Mouse (Mus musculus): Measurements from ENCODE around the gene Bak1.

DNA sequence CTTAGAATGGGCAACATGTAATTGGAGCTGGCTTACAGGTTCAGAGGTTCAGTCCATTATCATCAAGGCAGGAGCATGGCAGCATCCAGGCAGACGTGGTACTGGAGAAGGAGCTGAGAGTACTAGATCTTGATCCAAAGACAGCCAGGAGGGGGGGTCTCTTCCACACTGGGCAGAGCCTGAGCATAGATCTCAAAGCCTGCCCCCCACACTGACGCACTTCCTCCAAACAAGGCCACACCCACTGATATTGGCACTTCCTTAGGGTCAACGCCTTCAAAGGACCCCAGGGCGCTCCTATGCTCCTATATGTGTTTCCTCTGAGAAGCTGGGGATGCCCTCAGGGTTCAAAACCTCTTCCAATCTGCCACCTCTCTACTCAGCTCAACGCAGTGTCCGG, 33.8 kb downstream of the Bak1 start:
- TF ChIP-seq CTCF (conservative IDR thresholded peaks at IDR 0.05; ENCODE audit: low read length) (no peak), NANOG (IDR thresholded peaks at IDR 0.05; ENCODE audit: borderline replicate concordance, low read length) (no peak)

Measured in E14TG2a.4 (cell line).